Mouse (Mus musculus) kidney, embryonic 14.5 days (tissue): ENCODE measurements around the gene Tmed2. TPM values are rescaled to one million over a fixed set of nuclear protein-coding genes. Genes with fewer than 3 reads are reported as not detected.
"Not testable (repeated sequence)": the region's sequence is repeated elsewhere in the genome, so short reads cannot be mapped to it uniquely, and the experiment has no call there.

Source experiments
- ATAC-seq: fragments of 200-750 bp; cut with Nextera tagmentation; 2 replicates; pipeline ENCODE4 v1.8.0; 2017; ENCODE audit warnings: moderate number of reproducible peaks, mild to moderate bottlenecking, moderate TSS enrichment, moderate library complexity; ENCODE audit not compliant: low FRiP score, low TSS enrichment
- H3K27ac ChIP-seq: fragments of 300-500 bp; sonication (generic); 2 replicates; pipeline ENCODE4 v1.5.1; 2014; ENCODE audit warnings: low read depth, mild to moderate bottlenecking, low read length, moderate library complexity, mixed read lengths
- H3K27me3 ChIP-seq: fragments of 300-500 bp; sonication (generic); 2 replicates; pipeline ENCODE4 v1.6.1; 2014; ENCODE audit warnings: mild to moderate bottlenecking, low read length; ENCODE audit not compliant: control insufficient read depth, insufficient read depth
- H3K36me3 ChIP-seq: fragments of 300-500 bp; sonication (generic); 2 replicates; pipeline ENCODE4 v1.6.1; 2014; ENCODE audit warnings: low read length, mixed read lengths; ENCODE audit not compliant: control insufficient read depth, insufficient read depth
- H3K4me1 ChIP-seq: fragments of 300-500 bp; sonication (generic); 2 replicates; pipeline ENCODE4 v1.6.1; 2014; ENCODE audit warnings: low read length, mixed read lengths; ENCODE audit not compliant: control insufficient read depth, insufficient read depth
- H3K4me2 ChIP-seq: fragments of 300-500 bp; sonication (generic); replicated peaks from 2 replicates; pipeline ENCODE4 v1.6.1; 2014; ENCODE audit warnings: low read depth, mild to moderate bottlenecking, low read length
- H3K4me3 ChIP-seq: fragments of 300-500 bp; sonication (generic); 2 replicates; pipeline ENCODE4 v1.5.1; 2014; ENCODE audit warnings: mild to moderate bottlenecking, low read length
- H3K9ac ChIP-seq: fragments of 300-500 bp; sonication (generic); 2 replicates; pipeline ENCODE4 v1.6.1; 2014; ENCODE audit warnings: low read depth, mild to moderate bottlenecking, low read length, moderate library complexity
- H3K9me3 ChIP-seq: fragments of 300-500 bp; sonication (generic); 2 replicates; pipeline ENCODE4 v1.6.1; 2016; ENCODE audit warnings: low read length; ENCODE audit not compliant: control insufficient read depth
- WGBS: fragments of 180-500 bp; shearing (Covaris S2); extraction: QIAGEN DNeasy Blood & Tissue Kit; methylation state at CpG from one replicate; pipeline ENCODE4 v1.1.7; 2014; 5-methylcytosine and 5-hydroxymethylcytosine counted together
- polyA plus RNA-seq: library from polyadenylated mRNA; unstranded; fragments of >200 nt; fragmentation: Nextera tagmentation; extraction: Ambion mirVana; gene quantifications from 2 replicates; pipeline ENCODE4 v1.2.1, GENCODE M21; 2014

Tmed2 gene
- 457 and 564 TPM in 2 replicates for polyA plus RNA-seq

GRCm38 (mm10) chr5:124540383-124540786 lies at the start of gene Tmed2:
Tmed2 (plus strand) TSS chr5:124540695.
- H3K9ac ChIP-seq: peak within 1 kb of the TSS; percentile 94
- peak; percentile 95 for ATAC-seq
- H3K27ac ChIP-seq: peak within 1 kb of the TSS; percentile 85
- H3K4me3 ChIP-seq: peak within 1 kb of the TSS; percentile 99
- under 1% methylated on average over 33 of the region's 35 CpGs for WGBS
- H3K4me1 ChIP-seq: peaks cover 16% of the 10 kb centered on the region
- H3K4me2 ChIP-seq: peak within 1 kb of the TSS; percentile 70
- H3K27me3 ChIP-seq: no peaks in the 10 kb centered on the region
- no peaks in the 10 kb centered on the region for H3K9me3 ChIP-seq
- H3K36me3 ChIP-seq: peaks cover 22% of the 10 kb centered on the region

- peaks cover 49% of the 10 kb centered on the region for H3K36me3 ChIP-seq
- no peak for ATAC-seq
- no peak overlapping the region for H3K9ac ChIP-seq
- no peak overlapping the region for H3K4me2 ChIP-seq
- H3K27ac ChIP-seq: no peak overlapping the region
- H3K27me3 ChIP-seq: no peaks in the 10 kb centered on the region
- no peak overlapping the region for H3K4me3 ChIP-seq
- no peaks in the 10 kb centered on the region for H3K9me3 ChIP-seq
- H3K4me1 ChIP-seq: no peaks in the 10 kb centered on the region
- 86% methylated on average over 4 of the region's 4 CpGs for WGBS
Measured at GRCm38 (mm10) chr5:124491732-124492131, 48.8 kb upstream of the Tmed2 start.

GRCm38 (mm10) chr5:124492618-124493017 lies 47.9 kb upstream of the Tmed2 start:
- Histone ChIP-seq H3K27me3 (no peaks in the 10 kb centered on the region), H3K27ac (no peak overlapping the region), H3K9me3 (no peaks in the 10 kb centered on the region), H3K4me3 (no peak overlapping the region), H3K36me3 (peaks cover 54% of the 10 kb centered on the region), H3K4me2 (no peak overlapping the region), H3K9ac (no peak overlapping the region), H3K4me1 (no peaks in the 10 kb centered on the region)
- no peak for ATAC-seq
- 85% methylated on average over 4 of the region's 4 CpGs for WGBS

GRCm38 (mm10) chr5:124493455-124493854 lies 47.0 kb upstream of the Tmed2 start:
- no peak overlapping the region for H3K27ac ChIP-seq
- H3K36me3 ChIP-seq: peaks cover 58% of the 10 kb centered on the region
- WGBS: 89% methylated on average over 11 of the region's 11 CpGs
- H3K4me2 ChIP-seq: no peak overlapping the region
- H3K9ac ChIP-seq: no peak overlapping the region
- ATAC-seq: no peak
- H3K4me1 ChIP-seq: no peaks in the 10 kb centered on the region
- no peaks in the 10 kb centered on the region for H3K27me3 ChIP-seq
- H3K9me3 ChIP-seq: no peaks in the 10 kb centered on the region
- no peak overlapping the region for H3K4me3 ChIP-seq

GRCm38 (mm10) chr5:124495547-124495946 lies 44.9 kb upstream of the Tmed2 start:
- H3K36me3 ChIP-seq: peaks cover 54% of the 10 kb centered on the region
- H3K4me1 ChIP-seq: no peaks in the 10 kb centered on the region
- ATAC-seq: no peak
- 52% methylated on average over 7 of the region's 7 CpGs for WGBS
- H3K27ac ChIP-seq: no peak overlapping the region
- no peaks in the 10 kb centered on the region for H3K9me3 ChIP-seq
- no peak overlapping the region for H3K4me2 ChIP-seq
- H3K9ac ChIP-seq: no peak overlapping the region
- H3K4me3 ChIP-seq: no peak overlapping the region
- H3K27me3 ChIP-seq: no peaks in the 10 kb centered on the region

- WGBS: 64% methylated on average over 15 of the region's 15 CpGs
- H3K4me2 ChIP-seq: no peak overlapping the region
Measured at GRCm38 (mm10) chr5:124496614-124497514, 43.6 kb upstream of the Tmed2 start.

GRCm38 (mm10) chr5:124498221-124498876 lies 42.1 kb upstream of the Tmed2 start:
- H3K4me1 ChIP-seq: no peaks in the 10 kb centered on the region
- no peaks in the 10 kb centered on the region for H3K27me3 ChIP-seq
- H3K9me3 ChIP-seq: no peaks in the 10 kb centered on the region
- 82% methylated on average over 9 of the region's 9 CpGs for WGBS
- H3K9ac ChIP-seq: no peak overlapping the region
- H3K27ac ChIP-seq: 0 out of 2 replicates have a peak overlapping the region, but pooled peaks have one; percentile 1
- ATAC-seq: no peak
- no peak overlapping the region for H3K4me3 ChIP-seq
- no peak overlapping the region for H3K4me2 ChIP-seq
- peaks cover 49% of the 10 kb centered on the region for H3K36me3 ChIP-seq

More at GRCm38 (mm10) chr5:124496614-124497514, 43.6 kb upstream of the Tmed2 start:
- Histone ChIP-seq H3K9me3 (no peaks in the 10 kb centered on the region), H3K27me3 (no peaks in the 10 kb centered on the region), H3K4me3 (no peak overlapping the region), H3K4me1 (no peaks in the 10 kb centered on the region), H3K27ac (no peak overlapping the region), H3K36me3 (peaks cover 53% of the 10 kb centered on the region), H3K9ac (no peak overlapping the region)
- no peak for ATAC-seq

- Histone ChIP-seq H3K9me3 (no peaks in the 10 kb centered on the region), H3K9ac (no peak overlapping the region), H3K4me3 (no peak overlapping the region), H3K27ac (no peak overlapping the region), H3K36me3 (peaks cover 50% of the 10 kb centered on the region), H3K4me2 (no peak overlapping the region), H3K4me1 (no peaks in the 10 kb centered on the region), H3K27me3 (no peaks in the 10 kb centered on the region)
- WGBS: 55% methylated on average over 5 of the region's 5 CpGs
- ATAC-seq: no peak
Measured at GRCm38 (mm10) chr5:124499001-124499400, 41.5 kb upstream of the Tmed2 start.

GRCm38 (mm10) chr5:124500037-124500436 lies 40.5 kb upstream of the Tmed2 start:
- not testable (repeated sequence) for H3K9ac ChIP-seq, H3K4me3 ChIP-seq, H3K4me1 ChIP-seq, H3K4me2 ChIP-seq, H3K27ac ChIP-seq, H3K9me3 ChIP-seq, H3K27me3 ChIP-seq, ATAC-seq
- WGBS: 84% methylated on average over 2 of the region's 4 CpGs
- peaks cover 52% of the 10 kb centered on the region for H3K36me3 ChIP-seq
